Mouse (Mus musculus): Measurements from ENCODE around the gene Nmrk2. TPM values are rescaled to one million over a fixed set of nuclear protein-coding genes. Genes with fewer than 3 reads are reported as not detected.

Gene Nmrk2
- polyA plus RNA-seq, 1 experiment from 2014 or later = 0.22 TPM

DNA sequence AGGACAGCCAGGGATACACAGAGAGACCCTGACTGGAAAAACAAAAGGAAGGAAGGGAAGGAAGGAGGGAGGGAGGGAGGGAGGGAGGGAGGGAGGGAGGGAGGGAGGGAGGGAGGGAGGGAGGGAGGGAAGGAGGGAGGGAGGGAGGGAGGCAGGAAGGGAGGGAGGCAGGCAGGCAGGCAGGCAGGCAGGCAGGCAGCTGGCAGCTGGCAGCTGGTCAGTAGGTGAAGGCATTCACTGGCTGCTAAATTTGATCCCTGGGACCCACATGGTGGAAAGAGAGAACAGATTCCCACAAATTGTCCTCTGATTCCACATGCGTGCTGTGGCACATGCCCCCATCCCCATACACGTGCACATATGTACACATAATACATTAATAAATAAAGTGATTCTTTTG, 36.8 kb upstream of the Nmrk2 start:
- no peak for ATAC-seq (replicated peaks; ENCODE audit: low FRiP score, low TSS enrichment, low read depth)
- H3K4me1 ChIP-seq (replicated peaks; ENCODE audit: control insufficient read depth, insufficient read depth, low read length) = peaks cover 4% of the 10 kb centered on the region

DNA sequence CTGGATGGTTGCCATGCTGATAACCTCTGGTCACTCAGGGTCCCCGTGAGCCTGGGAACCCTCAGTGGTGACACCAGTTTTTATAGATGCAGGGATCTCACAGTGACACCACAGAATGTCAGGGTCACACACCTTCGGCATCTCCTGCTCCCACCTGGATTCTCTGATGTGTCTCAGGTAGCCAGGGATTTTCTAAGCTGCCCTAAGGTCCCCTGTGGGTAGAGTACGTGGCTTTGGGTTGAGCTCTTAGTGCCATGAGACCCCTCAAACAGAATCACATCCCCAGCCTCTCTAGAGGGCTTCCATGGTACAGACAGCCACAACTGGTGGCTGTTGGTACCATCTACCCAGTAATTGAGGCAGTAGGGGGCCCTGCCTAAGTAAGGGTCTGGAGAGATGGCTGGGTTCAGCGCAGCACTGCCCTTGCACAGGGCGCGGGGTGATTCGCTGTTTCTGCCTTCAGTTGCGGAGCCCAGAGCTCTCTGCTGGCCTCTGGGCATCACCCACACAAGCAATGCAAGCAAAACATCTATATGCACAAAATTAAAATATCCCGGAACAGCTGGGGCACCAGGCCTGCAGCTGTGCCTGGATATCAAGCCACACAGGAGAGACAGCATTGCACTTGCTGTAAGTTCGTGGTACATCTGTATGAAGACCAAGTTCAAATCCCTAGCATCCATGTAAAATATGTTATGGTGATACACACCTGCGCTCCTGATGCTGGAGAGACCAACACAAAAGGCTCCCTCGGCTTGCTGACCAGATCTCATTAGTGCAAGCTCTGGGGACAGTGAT, 34.8 kb upstream of the Nmrk2 start:
- Histone ChIP-seq H3K36me3 (ENCODE audit: control insufficient read depth, insufficient read depth, low read length) (no peaks in the 10 kb centered on the region; the same call in 1 of the 2 replicates), H3K9ac (ENCODE audit: low read length) (no peak overlapping the region), H3K4me1 (replicated peaks; ENCODE audit: control insufficient read depth, insufficient read depth, low read length) (peaks cover 9% of the 10 kb centered on the region), H3K9me3 (ENCODE audit: control insufficient read depth, low read length) (no peaks in the 10 kb centered on the region), H3K27ac (ENCODE audit: low read depth) (no peak overlapping the region), H3K4me2 (ENCODE audit: low read length) (no peak overlapping the region), H3K4me3 (ENCODE audit: low read depth, low read length) (no peak overlapping the region), H3K27me3 (replicated peaks; ENCODE audit: control insufficient read depth, insufficient read depth, low read length) (peaks cover 24% of the 10 kb centered on the region)
- ATAC-seq (replicated peaks; ENCODE audit: low FRiP score, low TSS enrichment, low read depth) (no peak), DNase-seq (ENCODE audit: low spot score) (no peak)
- 84% methylated on average over 12 of the region's 12 CpGs for WGBS

More for the DNA sequence above, 36.8 kb upstream of the Nmrk2 start:
- H3K9me3 ChIP-seq (ENCODE audit: control insufficient read depth, low read length) = no peaks in the 10 kb centered on the region
- no peak overlapping the region for H3K27ac ChIP-seq (ENCODE audit: low read depth)
- 52% methylated on average over 2 of the region's 2 CpGs for WGBS
- H3K9ac ChIP-seq (ENCODE audit: low read length) = no peak overlapping the region
- peaks cover 24% of the 10 kb centered on the region for H3K27me3 ChIP-seq (replicated peaks; ENCODE audit: control insufficient read depth, insufficient read depth, low read length)
- no peak overlapping the region for H3K4me2 ChIP-seq (ENCODE audit: low read length)
- H3K4me3 ChIP-seq (ENCODE audit: low read depth, low read length) = no peak overlapping the region
- DNase-seq (ENCODE audit: low spot score) = no peak
- no peaks in the 10 kb centered on the region; the same call in 1 of the 2 replicates for H3K36me3 ChIP-seq (ENCODE audit: control insufficient read depth, insufficient read depth, low read length)

DNA sequence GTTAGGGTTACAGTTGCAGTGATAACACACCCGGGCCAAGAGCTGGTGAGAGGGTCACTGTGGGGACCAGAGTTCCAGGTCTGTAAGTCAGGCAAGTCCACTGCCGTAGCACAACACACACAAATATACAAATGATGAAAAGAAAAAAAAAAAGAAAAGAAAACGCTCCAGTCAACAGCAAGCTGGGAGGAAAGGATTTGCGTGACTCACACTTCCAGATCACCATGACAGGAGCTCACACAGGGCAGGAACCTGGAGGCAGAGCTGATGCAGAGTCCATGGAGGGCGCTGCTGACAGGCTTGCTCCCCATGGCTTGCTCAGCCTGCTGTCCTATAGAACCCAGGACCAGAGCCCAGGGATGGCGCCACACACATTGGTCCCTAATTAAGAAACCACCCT, 32.4 kb upstream of the Nmrk2 start:
- ATAC-seq (replicated peaks; ENCODE audit: low FRiP score, low TSS enrichment, low read depth) (no peak), DNase-seq (ENCODE audit: low spot score) (no peak)
- Histone ChIP-seq H3K4me3 (ENCODE audit: low read depth, low read length) (no peak overlapping the region), H3K27ac (ENCODE audit: low read depth) (no peak overlapping the region), H3K4me1 (replicated peaks; ENCODE audit: control insufficient read depth, insufficient read depth, low read length) (peaks cover 11% of the 10 kb centered on the region), H3K4me2 (ENCODE audit: low read length) (no peak overlapping the region), H3K9me3 (ENCODE audit: control insufficient read depth, low read length) (no peaks in the 10 kb centered on the region), H3K36me3 (ENCODE audit: control insufficient read depth, insufficient read depth, low read length) (no peaks in the 10 kb centered on the region; the same call in 1 of the 2 replicates), H3K27me3 (replicated peaks; ENCODE audit: control insufficient read depth, insufficient read depth, low read length) (peaks cover 28% of the 10 kb centered on the region), H3K9ac (ENCODE audit: low read length) (no peak overlapping the region)
- WGBS = 83% methylated on average over 6 of the region's 6 CpGs

DNA sequence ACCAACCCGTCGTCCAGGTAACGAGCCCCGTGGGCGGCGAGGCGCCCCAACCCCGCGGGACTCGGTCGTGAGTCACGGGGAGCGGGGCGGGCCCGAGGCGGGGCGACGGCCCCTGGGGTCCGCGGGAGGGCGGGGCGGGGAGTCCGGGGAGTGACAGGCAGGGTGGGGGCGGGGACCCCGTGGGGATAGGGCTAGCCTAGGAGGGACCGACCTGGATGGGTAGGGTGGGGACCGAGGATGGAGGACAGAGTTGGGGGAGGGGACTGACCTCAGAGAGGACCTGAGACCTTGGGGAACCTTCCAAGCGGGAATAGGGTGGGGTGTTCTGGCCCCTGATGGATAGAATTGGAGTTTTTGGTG, 31.4 kb upstream of the Nmrk2 start:
- no peaks in the 10 kb centered on the region; the same call in 1 of the 2 replicates for H3K36me3 ChIP-seq (ENCODE audit: control insufficient read depth, insufficient read depth, low read length)
- H3K27me3 ChIP-seq (replicated peaks; ENCODE audit: control insufficient read depth, insufficient read depth, low read length) = peaks cover 32% of the 10 kb centered on the region
- WGBS = under 1% methylated on average over 25 of the region's 28 CpGs

DNA sequence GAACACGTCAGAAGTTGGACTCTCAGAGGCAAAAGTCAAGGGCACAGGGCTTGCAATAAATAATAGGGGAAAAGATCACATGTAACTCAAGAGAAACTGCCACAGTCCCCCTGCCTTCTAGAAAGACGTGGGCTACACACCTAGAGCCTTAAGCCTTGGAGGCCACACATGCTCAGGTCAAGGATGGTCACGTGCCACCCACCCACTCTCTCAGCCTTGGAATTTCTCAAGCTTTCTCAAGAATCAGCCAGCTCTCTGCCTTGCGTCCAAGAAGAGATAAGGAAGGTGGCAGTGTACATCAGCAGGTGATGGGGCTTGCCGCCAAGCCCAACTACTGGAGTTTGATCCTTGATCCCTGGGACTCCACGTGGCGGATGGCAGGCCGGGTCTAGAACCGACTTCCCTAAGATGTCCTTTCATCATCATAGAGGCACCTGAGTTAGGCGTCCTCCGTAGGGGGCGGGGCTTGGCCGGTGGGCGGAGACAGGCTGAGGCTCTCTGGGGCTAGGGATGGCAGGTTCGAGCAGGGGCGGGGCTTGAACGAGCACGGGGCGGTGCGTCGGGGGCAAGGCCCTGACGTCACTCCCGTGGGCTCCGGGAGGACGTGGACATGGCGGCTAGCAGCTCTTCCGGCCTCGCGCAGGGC, 30.9 kb upstream of the Nmrk2 start, which contains the start of gene Zfr2:
TSS of gene Zfr2 (plus strand) at position 576 of the 646 bp plus-strand sequence.
- H3K4me1 ChIP-seq (replicated peaks; ENCODE audit: control insufficient read depth, insufficient read depth, low read length) = peaks cover 11% of the 10 kb centered on the region
- ATAC-seq (replicated peaks; ENCODE audit: low FRiP score, low TSS enrichment, low read depth) (peak; percentile 86), DNase-seq (ENCODE audit: low spot score) (peak; percentile 96)
- no peaks in the 10 kb centered on the region for H3K9me3 ChIP-seq (ENCODE audit: control insufficient read depth, low read length)
- peaks cover 32% of the 10 kb centered on the region for H3K27me3 ChIP-seq (replicated peaks; ENCODE audit: control insufficient read depth, insufficient read depth, low read length)
- 6% methylated on average over 29 of the region's 29 CpGs for WGBS
- H3K4me2 ChIP-seq (ENCODE audit: low read length) = peak within 1 kb of the TSS; percentile 57
- peak within 1 kb of the TSS; percentile 69 for H3K4me3 ChIP-seq (ENCODE audit: low read depth, low read length)
- no peak within 1 kb of the TSS for H3K27ac ChIP-seq (ENCODE audit: low read depth)
- H3K36me3 ChIP-seq (ENCODE audit: control insufficient read depth, insufficient read depth, low read length) = no peaks in the 10 kb centered on the region; the same call in 1 of the 2 replicates
- H3K9ac ChIP-seq (ENCODE audit: low read length) = peak within 1 kb of the TSS; percentile 64

More for the DNA sequence above, 31.4 kb upstream of the Nmrk2 start:
- Histone ChIP-seq H3K9ac (ENCODE audit: low read length) (peak overlapping the region; percentile 64), H3K4me1 (replicated peaks; ENCODE audit: control insufficient read depth, insufficient read depth, low read length) (peaks cover 11% of the 10 kb centered on the region), H3K9me3 (ENCODE audit: control insufficient read depth, low read length) (no peaks in the 10 kb centered on the region), H3K4me3 (ENCODE audit: low read depth, low read length) (peak overlapping the region; percentile 69), H3K4me2 (ENCODE audit: low read length) (peak overlapping the region; percentile 57), H3K27ac (ENCODE audit: low read depth) (no peak overlapping the region)
- DNase-seq (ENCODE audit: low spot score) (no peak), ATAC-seq (replicated peaks; ENCODE audit: low FRiP score, low TSS enrichment, low read depth) (peak; percentile 79)

- no peak overlapping the region for H3K9ac ChIP-seq (ENCODE audit: low read length)
- no peak overlapping the region for H3K4me2 ChIP-seq (ENCODE audit: low read length)
- 60% methylated on average over 7 of the region's 7 CpGs for WGBS
- peaks cover 32% of the 10 kb centered on the region for H3K27me3 ChIP-seq (replicated peaks; ENCODE audit: control insufficient read depth, insufficient read depth, low read length)
- no peak overlapping the region for H3K27ac ChIP-seq (ENCODE audit: low read depth)
- no peak for DNase-seq (ENCODE audit: low spot score)
- no peak overlapping the region for H3K4me3 ChIP-seq (ENCODE audit: low read depth, low read length)
- H3K4me1 ChIP-seq (replicated peaks; ENCODE audit: control insufficient read depth, insufficient read depth, low read length) = peaks cover 11% of the 10 kb centered on the region
- no peaks in the 10 kb centered on the region for H3K36me3 ChIP-seq (ENCODE audit: control insufficient read depth, insufficient read depth, low read length)
- ATAC-seq (replicated peaks; ENCODE audit: low FRiP score, low TSS enrichment, low read depth) = no peak
- H3K9me3 ChIP-seq (ENCODE audit: control insufficient read depth, low read length) = no peaks in the 10 kb centered on the region
Observed at GRCm38 (mm10) chr10:81231436-81231835, 29.6 kb upstream of the Nmrk2 start.

GRCm38 (mm10) chr10:81230438-81231332, 28.8 kb upstream of the Nmrk2 start, which contains the start of gene Atcay:
TSS of gene Atcay (minus strand) at chr10:81230833.
- DNase-seq (ENCODE audit: low spot score) (no peak), ATAC-seq (replicated peaks; ENCODE audit: low FRiP score, low TSS enrichment, low read depth) (no peak)
- Histone ChIP-seq H3K9ac (ENCODE audit: low read length) (0 out of 2 replicates have a peak within 1 kb of the TSS, but pooled peaks have one; percentile 16), H3K36me3 (ENCODE audit: control insufficient read depth, insufficient read depth, low read length) (no peaks in the 10 kb centered on the region), H3K27ac (ENCODE audit: low read depth) (no peak within 1 kb of the TSS), H3K4me1 (replicated peaks; ENCODE audit: control insufficient read depth, insufficient read depth, low read length) (peaks cover 11% of the 10 kb centered on the region), H3K4me2 (ENCODE audit: low read length) (peak within 1 kb of the TSS; percentile 26; the same call in 1 of the 2 replicates), H3K9me3 (ENCODE audit: control insufficient read depth, low read length) (no peaks in the 10 kb centered on the region), H3K27me3 (replicated peaks; ENCODE audit: control insufficient read depth, insufficient read depth, low read length) (peaks cover 32% of the 10 kb centered on the region), H3K4me3 (ENCODE audit: low read depth, low read length) (peak within 1 kb of the TSS; percentile 13)
- 9% methylated on average over 27 of the region's 27 CpGs for WGBS

Measured in intestine, embryonic 14.5 days (tissue).